Mouse (Mus musculus) left cerebral cortex, adult 8-10 months (tissue): ENCODE data around the gene Prss16. TPM values are rescaled to one million over a fixed set of nuclear protein-coding genes. Genes with fewer than 3 reads are reported as not detected.

ENCODE experiments used
- DNase-seq, 2 experiments: peaks; one replicate each; pipeline ENCODE4 v3.0.0; 2022; ENCODE audit warnings: low spot score in 2 of 2
- total RNA-seq, 4 experiments: library from RNA; stranded (reverse); gene quantifications; 2 replicates each; pipeline ENCODE4 v1.2.4; 2022

The Prss16 gene
- total RNA-seq, 4 experiments from 2014 or later = 0.33 to 1.3 (median 1.0) TPM

DNA sequence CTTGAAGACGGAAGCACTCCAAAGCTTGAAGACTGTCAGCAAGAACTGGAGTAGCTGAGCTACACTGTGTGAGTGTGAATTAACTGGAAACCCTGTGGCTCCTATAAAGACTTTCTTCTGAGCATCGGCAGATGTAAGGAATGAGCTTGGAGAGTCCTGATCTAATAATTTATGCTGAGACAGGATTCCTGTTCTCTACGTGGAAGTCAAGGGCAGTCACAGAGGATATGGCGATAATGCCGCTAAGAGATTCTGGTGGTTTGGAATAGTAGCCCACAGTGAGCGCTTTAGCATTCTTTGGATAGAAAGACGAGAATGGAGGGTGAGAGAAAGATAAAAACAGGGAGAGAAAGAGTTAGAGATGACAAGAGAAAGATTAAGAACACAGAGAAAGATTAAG, 1.7 kb downstream of the Prss16 start:
- no peak for DNase-seq

DNA sequence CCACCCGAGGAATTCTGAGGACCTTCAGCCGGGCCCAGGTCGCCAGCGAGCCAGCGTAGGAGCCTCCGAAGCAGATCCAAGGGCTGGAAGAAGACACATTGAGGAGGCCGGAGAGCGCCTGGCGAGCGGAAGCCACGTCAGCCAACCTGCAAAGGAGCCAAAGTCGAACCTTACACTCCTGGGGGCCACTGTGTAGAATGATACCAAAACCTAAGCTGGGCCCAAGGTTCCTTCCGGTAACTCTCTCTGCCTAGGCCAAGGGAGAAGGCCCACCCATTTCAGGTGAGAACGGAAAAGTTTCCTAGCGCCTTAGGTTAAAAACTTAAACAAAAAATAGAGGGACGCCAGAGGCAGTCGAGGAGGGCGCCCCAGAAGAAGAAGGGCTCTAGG, 2.4 kb downstream of the Prss16 start:
- DNase-seq = no peak

DNA sequence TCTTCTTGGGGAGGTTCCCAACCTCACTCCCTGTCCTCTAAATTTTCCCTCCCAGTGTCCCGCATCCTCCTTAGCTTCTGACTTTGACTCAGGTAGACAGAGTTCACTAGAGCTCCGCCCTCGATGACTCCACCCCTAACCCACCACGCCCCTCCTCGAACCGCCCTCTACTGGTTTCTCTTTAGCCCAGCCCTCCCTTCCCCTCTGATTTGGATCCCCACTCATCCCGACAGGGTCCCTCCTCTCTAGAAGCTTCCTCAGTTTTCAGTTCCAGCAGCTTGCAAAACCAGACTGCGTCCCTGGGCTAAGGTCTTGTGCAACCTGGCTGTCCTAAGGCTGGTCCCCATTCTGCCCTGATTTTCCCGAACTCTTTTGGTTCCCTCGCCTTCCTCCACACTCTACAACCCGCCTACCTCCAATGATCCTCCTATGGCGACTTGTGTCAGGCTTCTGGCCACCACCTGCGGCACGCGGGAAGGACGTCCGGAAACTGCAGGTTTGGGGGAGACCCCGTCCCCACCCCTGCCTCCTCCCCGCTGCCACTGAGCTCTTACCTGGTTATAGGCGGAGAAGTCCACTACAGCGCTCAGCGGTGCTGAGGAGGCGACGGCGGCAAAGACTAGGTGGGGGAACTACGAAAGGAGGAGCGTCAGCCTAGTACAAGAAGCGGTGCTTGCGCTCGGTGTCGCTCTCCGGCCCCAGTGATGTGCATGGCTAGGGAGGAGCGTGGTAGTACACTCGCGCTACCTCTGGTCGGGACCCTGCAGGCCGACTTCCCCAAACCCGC, 3.0 kb downstream of the Prss16 start:
- DNase-seq = no peak

DNA sequence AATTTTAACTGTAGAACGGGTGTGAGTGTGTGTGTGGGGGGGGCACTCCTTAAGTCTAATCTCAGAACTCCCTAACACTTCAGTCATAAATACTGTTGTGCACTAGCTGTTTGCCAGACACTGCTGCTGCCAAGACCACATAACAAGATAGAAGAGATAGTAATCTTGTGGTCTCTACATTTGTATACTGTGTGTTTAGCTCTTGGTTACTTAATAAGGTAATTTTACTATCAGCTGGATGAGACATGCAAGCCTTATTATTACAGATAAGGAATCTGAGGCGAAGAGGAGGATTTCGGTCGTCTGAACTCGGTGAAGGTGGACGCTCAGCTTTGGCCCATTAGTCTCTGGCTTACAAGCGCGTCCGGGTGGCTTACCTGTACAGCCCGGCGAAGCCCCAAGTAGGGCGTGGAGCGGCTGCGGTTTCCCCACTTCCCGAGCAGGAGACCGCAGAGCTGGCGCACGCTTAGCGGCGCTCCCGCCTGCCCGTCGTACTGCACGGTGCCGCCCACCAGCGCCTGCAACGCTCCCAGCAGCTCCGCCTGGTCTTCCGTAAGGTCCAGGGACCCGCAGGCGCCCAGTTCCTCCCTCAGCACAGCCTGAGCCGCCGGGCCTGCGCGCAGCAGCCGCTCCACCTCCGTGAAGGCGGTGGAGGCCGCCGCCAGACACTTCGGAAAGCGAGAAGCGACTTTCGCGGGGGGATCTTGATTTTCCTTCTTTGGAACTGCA, 3.8 kb downstream of the Prss16 start:
- DNase-seq = no peak

DNA sequence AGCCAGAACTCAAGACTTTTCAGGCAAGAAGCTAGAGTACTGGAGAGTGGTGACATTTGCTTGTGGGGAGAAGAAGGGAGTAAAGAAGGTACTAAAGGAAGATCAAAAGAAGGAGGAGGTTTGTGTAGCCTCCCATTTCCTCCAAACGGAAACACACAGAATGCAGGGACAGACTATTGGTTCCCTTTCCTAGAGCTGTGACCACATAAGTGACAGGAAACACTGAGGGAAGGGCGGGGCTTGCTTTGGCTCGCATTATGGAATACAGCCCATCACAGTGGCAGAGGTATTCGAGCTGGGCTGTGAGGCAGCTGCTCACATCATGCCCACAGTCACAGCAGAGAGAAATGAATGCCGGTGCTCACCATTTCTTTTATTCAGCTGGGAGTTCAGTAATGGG, 7.7 kb downstream of the Prss16 start:
- DNase-seq = no peak

DNA sequence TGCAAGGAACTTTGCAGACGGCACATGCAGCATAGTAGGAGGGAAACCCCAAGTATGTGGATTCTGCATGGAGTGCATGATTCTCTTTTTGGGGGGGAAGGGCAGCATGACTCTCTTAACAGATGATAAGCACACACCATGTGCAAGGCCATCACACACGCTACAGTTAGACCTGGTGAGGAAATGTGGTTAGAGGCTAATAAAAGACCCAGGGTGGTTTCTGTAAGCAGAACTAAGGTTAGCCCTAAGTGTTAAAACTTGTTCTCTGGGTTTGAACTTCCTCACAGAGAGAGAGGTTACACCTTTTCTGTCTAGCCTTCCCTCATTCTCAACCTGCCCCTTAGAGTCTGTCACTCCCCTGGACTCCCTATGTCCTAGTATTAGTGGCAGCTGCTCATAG, 8.2 kb downstream of the Prss16 start:
- no peak for DNase-seq

DNA sequence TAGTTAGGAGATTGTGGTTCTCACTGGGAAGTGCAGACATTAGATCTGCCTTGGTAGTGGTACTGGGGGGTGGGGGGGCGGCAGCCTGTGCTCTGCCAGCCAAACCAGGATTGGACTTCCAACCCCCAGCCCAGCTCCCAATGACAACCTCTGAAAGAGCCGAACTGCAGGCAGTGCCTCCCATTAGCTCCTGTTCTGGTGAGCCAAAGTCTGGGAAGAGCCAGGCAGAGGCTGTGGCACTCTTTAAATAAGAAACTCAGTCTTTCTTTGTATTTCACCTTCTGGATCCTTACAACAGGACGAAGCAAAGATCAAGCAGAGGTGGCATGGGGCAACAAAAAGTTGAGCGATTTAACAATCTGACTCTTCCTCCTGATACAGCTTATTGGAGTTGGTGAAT, 10.4 kb downstream of the Prss16 start:
- no peak for DNase-seq

DNA sequence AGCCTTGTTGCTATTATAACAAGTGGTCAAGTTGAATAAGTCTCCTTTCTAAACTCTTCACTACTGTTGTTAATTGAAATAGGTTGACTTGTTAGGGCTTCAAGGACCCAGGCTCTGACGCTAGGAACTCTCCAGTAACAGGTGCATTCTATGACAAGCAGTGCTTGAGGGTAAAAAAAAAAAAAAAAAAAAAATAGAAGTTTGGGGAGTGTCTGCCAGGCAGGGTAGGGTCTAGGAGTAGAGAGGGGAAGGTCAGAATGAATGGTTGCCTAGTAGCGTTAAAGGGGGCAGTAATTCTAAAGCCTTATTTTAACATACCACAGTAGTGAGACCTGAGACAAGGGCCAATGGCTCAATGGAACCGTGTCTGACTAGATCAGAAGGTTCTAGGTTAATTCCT, 11.1 kb downstream of the Prss16 start:
- no peak for DNase-seq

DNA sequence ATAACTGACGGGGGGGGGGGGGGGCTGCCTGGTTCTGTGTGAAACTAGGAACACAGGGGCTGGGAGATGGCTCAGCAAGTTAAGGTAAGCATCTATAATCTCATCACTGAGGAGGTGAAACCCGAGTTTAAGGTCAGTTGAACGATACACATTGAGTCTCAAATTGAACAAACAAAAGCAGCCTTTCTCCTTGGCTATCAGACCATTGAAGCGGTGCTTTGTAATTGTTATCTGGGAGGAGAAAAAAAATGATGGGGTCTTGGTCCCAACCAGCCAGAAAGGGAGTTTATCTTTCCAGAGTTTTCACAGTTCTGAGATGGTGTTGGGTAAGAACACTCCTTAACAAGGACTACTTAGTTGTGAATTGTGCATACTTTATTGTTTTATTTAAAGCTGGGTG, 11.7 kb downstream of the Prss16 start:
- no peak for DNase-seq

DNA sequence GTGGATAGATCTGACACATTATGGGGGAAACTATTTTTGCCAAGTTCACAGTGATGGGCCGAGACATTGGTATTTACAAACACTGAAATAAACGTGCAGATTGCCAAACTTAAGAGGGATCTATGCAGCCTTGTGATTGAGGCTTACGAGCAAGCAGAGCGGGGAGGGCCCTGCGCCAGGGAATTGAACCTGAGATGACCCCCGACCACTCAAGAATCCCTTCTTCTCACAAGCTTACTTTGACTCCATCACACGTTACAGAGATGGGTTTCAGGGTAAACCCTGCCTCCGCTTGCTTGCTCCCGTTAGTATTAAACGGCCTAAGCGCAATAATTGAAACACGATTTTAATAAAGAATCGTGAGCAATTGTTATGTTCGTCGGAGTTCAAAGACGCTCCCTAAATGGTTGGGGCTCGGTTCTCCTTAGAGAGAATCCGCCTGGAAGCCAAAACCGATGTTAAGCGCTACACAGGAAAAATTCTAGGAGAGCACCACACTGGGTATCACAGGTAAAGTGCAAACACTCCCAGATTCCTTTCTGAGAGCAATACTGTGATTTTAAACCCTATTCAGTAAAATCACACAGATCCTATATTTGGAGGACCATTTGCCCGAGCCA, 12.2 kb downstream of the Prss16 start:
- DNase-seq = no peak

DNA sequence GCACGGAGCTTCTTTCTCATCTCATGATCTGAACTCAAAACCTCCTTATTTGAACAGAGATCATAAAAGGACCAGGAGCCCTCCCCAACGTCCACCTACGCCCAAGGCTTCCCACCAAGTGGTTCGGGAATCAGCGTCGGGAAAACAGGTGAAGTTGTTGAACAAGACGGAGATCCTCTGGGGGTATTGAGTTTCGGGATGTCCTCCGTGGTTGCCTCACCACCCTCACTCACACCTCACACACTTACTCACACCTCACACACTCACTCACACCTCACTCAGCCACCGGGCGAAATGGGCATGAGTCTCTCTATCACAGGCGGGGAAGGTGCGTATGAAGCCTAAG, 12.7 kb downstream of the Prss16 start:
- no peak for DNase-seq

DNA sequence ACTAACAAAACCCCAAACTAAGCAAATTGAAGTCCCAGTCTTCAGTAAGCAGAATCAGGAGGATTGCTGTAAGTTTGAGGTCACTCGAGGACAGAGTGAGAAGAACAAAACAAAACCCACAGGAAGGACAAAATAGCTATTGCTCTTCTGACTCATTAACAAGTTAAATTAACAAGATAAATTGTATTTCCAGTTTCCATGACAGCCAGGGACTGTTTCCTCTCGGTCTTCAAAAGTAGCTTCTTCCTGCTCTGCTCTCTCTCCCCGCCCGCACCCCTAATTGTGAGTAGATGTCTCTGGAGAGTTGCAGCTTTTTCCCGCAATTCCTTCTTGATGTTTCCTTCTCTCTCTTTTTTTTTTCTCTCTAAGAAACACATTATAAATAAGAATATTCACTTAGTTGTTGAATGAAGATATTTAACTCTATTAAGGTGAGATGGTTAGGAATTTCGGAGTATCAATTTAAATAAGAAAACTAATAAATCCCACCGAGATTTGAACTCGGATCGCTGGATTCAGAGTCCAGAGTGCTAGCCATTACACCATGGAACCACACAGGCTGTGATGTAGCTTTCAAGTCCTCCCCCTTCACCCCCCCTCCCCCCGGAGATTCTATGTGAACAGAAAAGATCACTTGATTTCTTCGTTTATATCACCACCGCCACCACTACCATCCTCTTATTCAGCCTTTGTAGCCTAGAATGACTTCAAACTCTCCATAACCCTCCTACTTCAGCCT, 13.3 kb downstream of the Prss16 start:
- DNase-seq = no peak

DNA sequence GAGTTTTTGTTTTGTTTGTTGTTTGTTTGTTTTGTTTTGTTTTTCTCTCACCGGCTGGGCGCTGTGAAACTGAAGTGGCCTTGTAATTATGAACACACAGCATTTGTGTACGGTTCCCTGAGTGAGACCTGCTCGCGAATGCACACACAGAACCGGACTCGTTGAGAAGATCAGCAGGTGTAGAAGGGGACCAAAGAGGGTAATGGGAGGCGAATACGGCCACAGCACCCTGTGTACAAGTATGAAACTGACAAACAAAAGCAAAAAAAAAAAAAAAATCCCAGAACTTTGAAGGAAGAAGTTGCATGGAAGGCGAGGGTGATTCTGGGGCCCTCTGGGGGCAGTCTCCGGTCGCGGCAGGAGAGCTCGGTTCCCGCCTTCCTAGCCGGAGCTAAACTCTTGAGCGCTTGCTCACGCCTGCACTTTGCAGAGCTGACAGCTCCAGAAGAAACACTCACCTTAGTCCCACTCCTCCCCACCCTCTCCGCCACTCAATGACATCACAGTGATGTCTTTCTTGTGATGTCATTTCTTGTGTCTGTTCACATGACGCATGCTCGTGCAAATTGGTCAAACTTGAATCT, 14.1 kb downstream of the Prss16 start:
- DNase-seq = no peak

DNA sequence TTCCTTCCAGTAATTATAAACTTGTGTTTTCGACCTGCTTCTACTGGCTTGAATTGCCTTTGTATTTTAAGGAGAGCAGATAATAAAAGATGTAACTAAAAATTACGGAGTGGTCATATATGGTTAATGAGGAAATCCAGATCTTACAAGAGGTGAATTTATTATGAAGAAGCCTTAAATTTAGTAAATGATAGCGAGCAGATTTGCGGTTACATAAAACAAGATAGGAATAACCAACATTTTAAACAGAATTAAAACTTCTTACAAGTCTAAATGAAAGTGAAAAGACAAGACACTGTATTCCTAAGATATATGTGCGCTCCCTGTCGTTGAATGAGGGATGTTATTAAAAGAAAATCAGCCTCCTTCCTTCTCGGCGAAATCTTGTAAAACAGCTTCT, 14.6 kb downstream of the Prss16 start:
- DNase-seq = no peak

DNA sequence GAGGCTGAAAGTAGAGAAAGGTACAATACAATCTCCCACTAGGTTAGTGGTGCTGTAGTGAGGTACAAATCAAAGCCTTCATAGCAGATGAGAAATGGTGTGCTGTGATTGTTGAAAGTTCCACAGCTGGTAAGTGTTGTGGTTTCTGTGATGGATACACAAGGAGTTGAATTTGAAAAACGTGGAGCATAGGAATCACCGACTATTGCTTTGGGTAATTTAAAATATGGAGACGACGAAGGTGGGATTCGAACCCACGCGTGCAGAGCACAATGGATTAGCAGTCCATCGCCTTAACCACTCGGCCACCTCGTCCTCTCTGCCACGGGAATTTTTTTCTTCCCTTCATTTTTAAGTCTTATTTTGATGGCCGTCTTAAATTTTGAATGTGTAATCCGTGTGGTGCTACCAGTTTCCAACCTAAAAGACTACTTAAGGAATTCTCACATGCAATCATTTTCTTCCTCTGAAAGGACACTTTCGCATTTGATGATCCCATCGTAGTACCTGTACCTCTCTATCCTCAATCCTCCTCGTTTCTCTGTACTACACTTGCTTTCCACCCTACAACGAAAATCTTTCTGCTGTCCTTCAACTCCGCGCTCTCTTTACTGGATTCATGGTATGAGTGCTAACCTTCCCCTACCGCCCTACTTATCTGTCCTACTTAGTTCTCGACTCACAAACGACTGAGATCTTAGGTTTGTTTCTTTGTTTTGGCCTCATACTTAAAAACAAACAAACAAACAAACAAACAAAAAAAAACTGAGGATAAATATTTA, 15.4 kb downstream of the Prss16 start:
- no peak for DNase-seq

DNA sequence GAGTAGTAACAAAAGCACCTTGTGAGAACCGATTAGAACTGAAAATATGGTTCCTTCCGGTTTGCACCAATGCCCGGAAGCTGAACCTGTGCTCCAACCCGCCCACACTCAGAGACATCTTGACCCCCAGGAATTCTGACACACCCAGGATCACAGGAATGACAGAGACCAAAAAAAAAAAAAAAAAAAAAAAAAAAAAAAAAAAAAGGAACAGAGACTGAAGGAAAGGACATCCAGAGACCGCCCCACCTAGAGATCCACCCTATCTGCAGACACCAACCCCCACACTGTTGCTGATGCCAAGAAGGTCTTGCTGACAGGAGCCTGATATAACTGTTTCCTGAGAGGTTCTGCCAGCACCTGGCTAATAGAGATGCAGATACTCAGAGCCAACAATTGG, 17.0 kb downstream of the Prss16 start:
- DNase-seq = no peak

DNA sequence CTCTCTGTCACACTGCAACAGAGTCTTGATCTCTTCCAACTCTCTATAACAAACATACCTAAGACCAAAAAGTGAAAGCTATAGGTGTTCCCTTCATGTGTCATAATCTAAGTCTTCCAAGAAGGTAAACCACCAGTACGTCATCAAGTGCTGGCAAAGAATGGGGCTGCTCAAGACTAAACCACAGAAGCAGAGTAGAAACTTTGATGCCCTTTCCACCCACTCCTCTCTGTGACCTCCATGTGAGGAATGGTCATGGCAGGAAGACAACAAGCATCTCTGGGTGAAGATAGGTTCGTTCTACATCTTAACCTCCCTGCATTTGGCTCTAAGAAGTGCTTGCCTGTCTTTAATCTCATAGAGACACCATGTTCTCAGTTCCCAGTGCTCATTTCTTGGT, 25.1 kb downstream of the Prss16 start:
- no peak for DNase-seq

DNA sequence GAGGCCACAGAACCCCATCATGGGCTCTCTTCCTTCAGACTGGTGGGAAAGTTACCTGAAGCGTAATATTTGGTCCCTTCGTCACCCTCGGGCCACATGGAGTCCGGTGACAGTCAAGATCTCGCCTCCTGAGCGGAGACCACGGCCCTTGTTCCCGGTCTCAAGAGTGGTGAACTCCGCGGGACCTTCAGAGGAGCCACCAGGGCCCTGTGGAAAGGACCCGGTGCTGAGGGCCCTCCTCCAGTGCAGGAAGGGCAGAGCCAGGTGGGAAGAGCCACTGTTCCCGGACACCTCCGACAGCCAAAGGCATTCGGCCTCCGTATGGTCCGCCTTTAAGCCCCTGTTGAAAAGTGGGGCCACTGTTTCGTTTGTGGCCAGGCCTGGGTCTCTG, 27.7 kb downstream of the Prss16 start:
- DNase-seq = no peak

DNA sequence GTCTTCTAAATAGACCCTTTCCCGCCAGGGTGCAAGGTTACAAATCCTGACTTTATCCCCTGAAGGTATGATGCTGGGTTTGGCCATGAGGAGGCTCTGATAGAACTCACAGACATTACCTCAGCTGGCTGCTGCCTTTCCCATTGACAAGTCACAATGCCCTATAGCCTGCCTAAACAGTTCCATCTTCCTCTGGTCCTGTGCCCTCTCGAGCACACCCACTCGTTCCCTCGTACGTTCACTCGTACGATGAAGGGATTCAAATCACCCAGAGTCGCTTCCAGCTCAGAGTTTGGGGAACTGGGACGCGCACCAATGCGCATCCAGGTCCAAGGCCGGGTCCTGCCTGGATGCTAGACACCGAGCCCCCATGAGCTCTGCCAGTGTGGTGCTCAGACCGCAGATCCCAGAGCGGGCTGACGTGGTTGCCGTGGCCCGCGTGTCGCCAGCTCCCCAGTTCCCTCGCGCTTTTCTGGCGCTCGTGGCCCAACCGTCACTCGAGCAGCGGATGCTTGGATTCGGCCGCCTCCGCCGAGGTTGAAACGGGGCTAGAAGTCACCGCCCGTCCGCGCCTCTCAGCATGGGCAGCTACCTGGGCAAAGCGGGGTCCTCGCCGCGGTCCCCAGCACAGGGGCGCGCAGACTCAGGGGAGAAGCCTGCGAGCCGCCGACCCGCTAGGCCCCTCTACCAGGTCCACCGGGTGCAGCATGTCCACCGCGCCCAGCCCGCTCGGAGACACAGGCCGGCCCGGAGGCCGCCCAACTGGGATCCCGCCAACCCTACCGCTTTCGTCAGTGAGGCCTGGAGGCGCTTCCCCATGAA, 28.4 kb downstream of the Prss16 start, which contains the start of gene Pom121l2:
Pom121l2 (plus strand) TSS at position 214 of the 822 bp plus-strand sequence.
- no peak for DNase-seq
